Mouse (Mus musculus): ENCODE data around the gene Gm20716.

GRCm38 (mm10) chr2:168198421-168198820, 31.7 kb downstream of the Gm20716 start:
- no peak for TF ChIP-seq CTCF (IDR thresholded peaks at IDR 0.05; ENCODE audit: insufficient read depth, low read depth, low read length)
- TF ChIP-seq POLR2A (IDR thresholded peaks at IDR 0.05; ENCODE audit: insufficient read depth, low read depth, low read length): no peak

All from olfactory bulb, adult 2 months (tissue).